Mouse (Mus musculus): ENCODE results near the gene Fah. TPM values are rescaled to one million over a fixed set of nuclear protein-coding genes. Genes with fewer than 3 reads are reported as not detected.

Fah gene
- total RNA-seq (2014; fragmentation: Nextera tagmentation) (not detected in 2 replicates), total RNA-seq (2017) (1.2 TPM in 1 of 2 replicates, not detected in the other)

DNA sequence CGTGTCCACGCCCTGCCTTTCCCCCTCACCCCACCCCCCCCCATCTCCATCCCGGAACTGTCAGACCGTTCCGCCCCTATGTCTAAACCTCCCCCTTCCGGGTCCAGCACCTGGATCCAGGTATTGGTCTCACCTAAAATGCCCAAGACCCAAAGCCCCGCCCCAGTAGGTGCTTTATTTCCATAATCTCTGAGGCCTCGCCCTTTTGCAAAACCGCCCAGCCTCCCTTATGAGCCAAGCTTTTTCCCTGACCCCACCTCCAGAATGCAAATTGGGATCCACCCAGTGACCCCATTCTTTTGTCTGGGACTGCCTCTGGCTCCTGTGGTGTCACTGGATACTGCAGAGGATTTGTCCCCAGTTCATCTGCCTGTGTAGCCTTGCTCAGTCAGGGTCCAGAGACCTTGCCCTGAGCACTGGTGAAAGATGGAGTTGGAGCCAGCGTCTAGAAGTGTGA lies at the start of gene Fah:
Gene Fah, minus strand, starts transcription at position 430 of the 457 bp plus-strand sequence.
- peak; percentile 39 for ATAC-seq (replicated peaks; ENCODE audit: poor library complexity, severe bottlenecking)

DNA sequence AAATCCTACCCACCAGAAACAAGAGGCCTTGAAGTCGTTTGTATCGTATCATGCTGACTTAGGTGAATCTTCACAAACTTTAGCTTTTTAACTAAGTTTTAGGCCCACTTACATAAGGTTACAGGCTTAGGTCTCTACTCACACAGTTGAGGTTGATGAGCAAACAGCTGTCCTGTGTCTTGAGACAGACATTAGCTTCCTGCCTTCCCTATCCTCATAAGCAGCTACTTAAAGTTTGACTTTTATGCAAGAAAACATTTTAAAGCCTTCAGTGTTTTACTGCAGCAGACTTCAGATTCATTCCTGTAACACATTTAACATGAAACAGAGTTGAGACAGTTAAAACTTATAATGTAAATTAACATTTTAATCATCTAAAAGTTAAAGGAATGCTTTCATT lies 46.2 kb upstream of the Fah start:
- ATAC-seq (replicated peaks; ENCODE audit: poor library complexity, severe bottlenecking), result no peak

DNA sequence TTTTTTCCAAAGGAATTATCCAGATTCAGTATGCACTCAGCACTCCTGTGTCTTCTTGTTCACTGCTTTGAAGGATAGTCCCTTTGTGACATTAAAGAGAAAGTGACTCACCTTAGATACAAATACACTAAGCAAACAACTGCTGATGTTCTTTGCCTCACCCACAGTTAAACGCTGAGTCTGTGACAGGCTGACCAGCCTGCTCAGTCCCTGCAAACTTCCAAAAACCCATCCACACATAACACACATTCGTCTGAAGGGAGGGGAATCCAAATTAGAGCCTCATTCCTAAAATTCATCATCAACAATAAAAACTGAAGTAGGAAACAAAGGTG lies 45.4 kb upstream of the Fah start:
- ATAC-seq (replicated peaks; ENCODE audit: poor library complexity, severe bottlenecking), result no peak

DNA sequence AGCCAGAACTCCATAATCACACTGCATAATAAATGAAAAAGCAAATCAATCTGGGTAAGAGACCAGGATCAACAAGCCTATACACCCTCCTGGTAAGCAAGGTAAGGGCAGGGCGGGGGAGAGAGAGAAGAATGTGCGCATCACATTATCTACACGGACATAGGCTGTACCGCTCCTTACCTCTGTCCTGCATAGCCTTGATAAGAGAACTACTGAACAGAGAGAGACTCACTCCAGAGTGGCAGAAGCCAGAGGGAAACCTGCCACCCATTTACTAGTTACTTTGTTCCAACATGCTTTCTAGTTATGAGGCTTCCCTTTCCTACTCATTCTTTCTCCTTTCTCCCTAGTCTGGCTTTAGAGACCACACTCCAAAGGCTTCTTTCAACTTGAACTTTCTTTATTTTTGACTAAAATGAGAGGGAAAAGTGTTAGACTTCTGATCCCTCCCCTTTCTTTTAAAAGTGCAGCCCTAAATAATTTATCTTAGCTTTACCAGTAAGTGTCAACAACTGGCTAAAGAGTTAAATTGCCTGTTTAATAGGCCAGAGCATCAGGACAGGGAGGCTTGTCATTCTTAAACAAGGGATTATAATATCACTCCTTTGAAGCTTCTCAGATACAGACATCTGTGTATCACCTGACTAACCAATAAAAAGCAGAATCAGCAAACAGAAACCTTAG lies 44.9 kb upstream of the Fah start:
- no peak for ATAC-seq (replicated peaks; ENCODE audit: poor library complexity, severe bottlenecking)

DNA sequence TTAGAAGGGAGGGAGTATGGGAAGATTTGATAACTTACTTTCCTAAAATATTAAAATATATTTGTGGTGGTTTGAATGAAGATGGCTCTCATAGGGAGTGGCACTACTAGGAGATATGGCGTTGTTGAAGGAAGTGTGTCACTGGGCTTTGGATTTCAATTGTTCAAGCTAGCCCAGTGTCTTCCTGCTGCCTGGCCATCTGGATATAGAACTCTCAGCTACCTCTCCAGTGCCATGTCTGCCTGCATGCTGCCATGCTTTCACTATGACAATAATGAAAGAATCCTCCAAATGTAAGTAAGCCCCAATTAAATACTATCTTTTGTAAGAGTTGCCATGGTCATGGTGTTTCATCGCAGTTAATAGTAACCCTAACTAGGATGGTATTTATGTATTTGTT lies 42.5 kb upstream of the Fah start:
- ATAC-seq (replicated peaks; ENCODE audit: poor library complexity, severe bottlenecking), result no peak

DNA sequence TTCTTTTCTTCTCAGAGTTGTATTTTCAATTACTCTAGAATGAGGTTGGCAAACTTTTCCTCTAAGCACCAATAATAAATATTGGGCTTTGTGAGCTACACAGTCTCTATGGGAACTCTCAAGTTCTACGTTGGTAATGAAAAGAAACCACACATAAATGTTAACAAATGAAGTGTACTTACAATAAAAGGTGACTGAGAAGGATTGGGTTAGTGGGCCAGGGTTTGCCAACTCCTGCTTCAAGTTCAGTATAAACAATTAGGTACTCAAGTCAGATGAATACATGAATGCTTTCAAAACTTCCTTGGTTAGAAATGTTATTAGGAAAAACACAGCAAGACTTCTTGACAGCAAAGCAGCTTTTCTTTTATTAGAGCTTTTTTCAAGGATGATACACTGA lies 39.7 kb upstream of the Fah start:
- no peak for ATAC-seq (replicated peaks; ENCODE audit: poor library complexity, severe bottlenecking)

DNA sequence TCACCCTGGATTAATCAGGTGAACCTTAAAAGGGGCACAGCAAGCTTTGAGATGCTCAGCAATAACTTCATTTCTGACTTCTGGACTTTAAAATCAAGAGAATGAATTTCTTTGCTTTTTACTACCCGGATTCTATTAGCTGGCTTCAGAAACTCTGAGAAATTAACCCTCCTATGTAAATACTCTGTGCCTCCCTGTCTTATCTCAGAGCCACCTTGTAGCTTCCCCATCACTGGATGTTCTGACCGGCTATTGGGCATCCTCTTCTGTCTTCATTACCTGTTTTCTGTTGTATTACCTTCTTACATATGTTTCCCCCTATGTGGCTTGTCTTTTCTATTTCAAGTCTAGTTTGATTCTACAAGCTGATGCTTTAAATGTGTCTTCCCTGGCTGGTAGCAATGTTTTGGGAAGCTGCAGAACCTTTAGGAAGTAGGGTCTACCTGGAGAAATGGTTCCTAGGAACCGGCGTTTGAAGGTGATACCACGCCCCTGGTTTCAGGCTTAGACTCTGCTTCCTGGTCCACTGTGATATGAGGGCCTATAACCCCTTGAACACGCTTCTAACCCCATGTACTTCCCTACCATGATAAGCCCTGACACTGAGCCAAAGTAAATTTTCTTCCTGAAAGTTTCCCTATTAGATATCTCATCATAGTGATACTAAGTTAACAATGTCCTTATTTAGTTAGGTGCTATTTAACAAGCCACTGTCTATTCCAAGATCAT lies 36.9 kb upstream of the Fah start:
- ATAC-seq (replicated peaks; ENCODE audit: poor library complexity, severe bottlenecking), result no peak

DNA sequence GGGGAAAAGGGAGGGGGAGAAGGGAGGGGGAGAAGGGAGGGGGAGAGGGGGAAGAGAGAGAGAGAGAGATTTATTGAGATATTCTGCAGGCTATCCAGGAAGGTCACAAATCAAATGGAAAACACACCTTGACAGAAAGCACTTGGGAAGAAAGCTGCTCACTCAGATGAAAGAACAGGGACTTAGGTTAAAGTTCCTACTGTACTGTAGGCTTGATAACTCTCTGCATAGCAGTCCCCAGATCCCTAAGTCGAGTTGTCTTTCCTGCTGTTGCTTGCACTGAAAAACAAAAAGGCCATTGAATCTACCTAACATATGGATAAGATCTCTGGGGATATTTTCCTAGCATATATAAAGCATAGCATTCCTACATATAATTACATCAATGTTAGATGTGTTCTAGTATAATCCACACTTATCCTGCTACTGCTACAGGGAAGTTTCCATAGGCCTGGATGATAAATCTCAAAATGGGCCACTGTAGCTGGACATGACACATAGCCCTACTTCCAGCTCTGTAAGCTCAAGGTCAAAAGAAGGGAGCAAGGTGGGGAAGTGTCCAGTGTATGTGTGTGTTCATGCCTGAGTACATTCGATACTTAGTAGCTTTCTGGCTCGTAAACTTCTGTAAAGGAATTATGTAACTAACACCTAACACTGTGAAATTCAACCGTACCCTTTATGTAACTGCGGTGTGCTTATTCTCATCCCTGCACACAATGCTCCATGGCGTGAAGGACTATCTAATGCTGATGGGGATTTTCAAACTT lies 35.8 kb upstream of the Fah start:
- ATAC-seq (replicated peaks; ENCODE audit: poor library complexity, severe bottlenecking), result no peak

DNA sequence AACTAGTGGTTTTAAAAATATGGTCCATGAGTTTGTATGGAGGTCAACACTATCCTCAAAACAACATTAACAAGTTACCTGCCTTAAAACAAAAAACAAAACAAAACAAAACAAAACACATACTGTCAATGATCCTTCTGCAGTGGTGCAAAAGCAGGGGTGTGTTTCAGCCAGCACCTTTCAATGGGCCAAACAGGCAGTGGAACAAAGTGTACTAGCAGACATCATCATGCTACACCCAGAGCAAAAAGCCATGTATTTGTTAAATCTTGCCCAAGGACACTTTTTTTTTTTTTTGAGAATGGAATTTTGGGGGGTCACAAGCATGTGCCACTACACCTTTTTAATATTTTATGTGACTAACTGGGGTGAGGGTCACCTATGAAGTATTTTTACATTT lies 30.4 kb upstream of the Fah start:
- no peak for ATAC-seq (replicated peaks; ENCODE audit: poor library complexity, severe bottlenecking)

DNA sequence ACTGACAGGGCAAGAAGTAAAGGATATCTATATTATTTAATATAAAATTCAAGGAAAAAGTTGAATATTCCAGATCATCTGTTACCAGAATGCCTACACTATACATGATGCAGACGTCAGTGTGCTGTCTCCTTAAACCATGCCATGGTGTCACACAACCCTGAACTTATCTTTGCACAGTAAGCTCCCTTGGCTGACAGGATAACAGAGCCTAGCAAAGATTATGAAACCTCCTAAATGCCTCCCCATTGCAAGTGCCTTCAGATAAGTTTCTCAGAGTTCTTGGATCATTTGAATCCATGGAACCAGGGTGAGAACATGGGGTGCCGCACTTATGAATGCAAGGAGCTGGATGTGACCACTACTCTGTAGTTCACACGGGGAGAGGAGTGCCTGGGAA lies 25.4 kb upstream of the Fah start:
- ATAC-seq (replicated peaks; ENCODE audit: poor library complexity, severe bottlenecking), result no peak

DNA sequence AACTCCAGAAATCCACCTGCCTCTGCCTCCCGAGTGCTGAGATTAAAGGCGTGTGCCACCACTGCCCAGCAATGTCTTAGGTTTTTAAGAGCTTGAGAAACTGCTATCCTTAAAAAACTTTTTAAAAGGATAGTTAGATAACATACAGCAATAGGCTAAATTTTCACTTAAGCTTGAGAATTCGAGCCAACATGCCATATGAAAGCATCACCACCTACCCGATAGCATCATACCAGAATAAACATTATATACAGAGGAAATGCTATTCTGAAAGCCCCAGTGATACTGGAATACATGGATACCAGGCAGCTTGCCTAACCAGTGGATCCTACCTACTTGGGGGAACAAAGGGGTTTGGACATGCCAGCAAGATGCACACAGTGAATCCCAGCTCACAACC lies 17.2 kb upstream of the Fah start:
- no peak for ATAC-seq (replicated peaks; ENCODE audit: poor library complexity, severe bottlenecking)

DNA sequence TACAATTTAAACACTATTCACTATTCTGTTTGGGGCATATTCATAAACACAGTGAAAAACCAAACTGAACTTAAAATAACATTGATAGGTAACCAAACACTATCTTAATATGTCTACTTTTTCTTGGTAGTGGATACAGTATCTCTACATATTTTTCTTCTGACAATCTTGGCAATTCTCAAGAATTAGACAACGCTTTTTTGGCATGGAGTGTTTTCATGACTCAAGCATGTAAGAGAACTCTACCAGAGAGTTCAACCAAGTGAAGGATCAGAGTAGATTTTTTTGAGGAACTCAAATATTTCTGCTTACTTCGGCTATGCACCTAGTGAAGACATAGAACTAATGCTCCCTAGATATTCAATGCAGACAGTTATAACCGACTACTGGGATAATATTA lies 14.4 kb upstream of the Fah start:
- no peak for ATAC-seq (replicated peaks; ENCODE audit: poor library complexity, severe bottlenecking)

DNA sequence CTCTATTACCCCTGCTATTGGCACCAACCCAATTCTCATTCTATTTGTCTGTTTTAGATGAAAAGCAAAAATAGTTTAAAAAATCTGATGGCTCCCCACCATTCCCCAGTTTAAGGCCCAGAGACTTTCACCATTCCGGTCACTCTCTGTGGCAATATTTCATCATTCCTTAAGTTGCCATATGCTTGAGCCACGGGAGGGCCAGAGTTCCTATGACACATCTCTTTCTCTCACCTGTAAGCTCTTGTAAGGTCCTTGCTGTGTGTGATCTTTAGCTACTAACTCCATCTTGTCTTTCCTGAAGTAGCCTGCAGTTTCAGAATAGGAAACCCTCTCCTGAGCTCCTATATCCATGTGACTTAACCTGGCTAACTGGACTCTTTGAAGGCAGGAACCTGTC lies 12.4 kb upstream of the Fah start:
- ATAC-seq (replicated peaks; ENCODE audit: poor library complexity, severe bottlenecking), result no peak

DNA sequence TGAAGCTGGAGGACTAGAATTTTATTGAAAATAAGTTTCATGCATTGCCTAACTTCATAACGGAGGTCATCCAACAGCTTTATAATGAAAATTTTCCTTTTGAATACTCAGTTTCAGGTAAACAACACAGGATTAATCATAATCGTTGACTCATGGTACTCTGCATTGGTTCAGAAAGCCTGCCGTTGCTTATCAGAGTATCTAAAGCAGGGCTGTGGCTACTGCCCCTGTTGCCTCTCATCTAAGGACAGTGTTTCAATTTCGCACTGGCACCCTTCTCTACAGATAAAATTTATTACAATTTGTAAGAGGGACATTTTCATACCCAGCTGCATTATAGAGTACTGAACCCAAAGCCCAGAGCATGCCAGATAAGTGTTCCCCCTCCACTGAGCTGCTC lies 5.9 kb upstream of the Fah start:
- ATAC-seq (replicated peaks; ENCODE audit: poor library complexity, severe bottlenecking), result no peak

DNA sequence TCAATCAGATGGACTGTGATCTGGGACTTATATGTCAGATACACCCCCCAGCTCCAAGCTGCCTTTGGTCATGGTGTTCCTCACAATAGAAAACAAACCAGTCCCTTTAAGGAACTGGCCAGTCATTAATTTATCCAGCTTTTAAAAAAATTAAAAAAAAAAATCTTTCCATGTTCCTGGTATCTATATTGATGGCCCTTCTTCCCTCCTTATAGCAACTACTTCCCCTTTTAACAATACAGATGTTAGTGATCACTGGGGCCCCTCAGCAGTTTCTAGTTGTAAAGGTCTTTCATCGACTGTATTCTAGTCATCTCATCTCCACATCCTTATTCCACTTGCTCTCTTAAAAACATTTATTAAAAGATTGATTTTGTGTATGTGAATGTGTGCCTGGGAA lies 5.1 kb upstream of the Fah start:
- ATAC-seq (replicated peaks; ENCODE audit: poor library complexity, severe bottlenecking), result peak; percentile 58; the same call in 1 of the 2 replicates

DNA sequence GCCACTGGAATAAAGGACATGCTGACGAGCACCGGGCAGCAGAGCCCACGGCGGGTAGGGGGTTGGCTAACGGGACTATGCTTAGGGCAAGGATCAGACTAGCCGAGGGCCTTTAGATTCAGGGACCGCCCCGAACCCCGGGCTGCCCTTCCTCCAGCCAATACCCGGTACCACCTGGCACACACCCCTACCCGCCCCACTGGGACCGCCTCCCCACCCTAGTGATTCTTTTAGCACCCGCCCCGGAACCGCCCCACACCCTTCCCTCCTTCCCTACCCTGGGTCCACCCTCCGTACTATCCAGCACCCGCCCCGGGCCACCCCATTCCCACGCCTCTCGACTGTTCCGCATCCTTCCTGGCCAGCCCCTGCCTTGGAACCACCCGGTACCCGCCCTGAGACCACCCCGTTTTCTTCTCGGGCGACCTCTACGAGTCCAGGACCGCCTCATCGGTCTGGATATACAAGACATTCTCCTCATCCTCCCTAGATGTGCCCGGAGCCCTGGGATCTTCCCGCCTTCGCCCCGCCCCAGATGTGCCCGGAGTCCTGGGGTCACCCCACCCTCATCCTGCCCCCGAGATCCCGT lies 724 bp downstream of the Fah start:
- peak; percentile 88 for ATAC-seq (replicated peaks; ENCODE audit: poor library complexity, severe bottlenecking)

DNA sequence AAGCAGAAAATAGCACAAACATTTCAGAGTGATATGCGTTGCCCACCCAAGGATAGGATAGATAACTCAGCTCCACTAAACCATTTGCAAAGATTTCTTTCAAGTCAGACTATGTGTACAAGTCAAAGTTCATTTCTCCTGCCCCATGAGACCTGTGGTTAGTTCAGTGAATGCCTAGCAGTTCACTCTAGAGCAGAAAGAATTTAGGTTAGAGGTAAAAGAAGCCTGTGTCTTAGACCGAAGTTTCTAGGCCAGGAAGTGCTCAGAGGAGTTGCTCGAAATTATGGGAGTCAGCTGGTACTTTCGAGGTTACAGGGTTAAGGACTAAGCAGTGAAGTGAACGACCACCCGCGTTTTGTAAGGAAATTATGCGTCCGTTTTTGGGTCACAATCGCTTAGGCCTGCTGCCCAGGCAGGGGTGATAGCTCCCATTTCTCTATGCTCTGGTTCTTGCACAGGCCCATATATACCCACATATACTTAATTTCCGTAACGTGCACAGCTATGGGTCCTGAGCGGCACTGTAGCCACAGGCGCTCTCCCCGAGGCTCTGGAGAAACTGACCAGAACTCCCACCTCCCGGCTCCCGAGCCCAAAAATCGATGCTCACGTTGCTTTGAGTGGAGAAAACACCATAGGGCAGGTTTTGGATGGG lies 1.4 kb downstream of the Fah start:
- ATAC-seq (replicated peaks; ENCODE audit: poor library complexity, severe bottlenecking), result 0 out of 2 replicates have a peak, but pooled peaks have one; percentile 2

DNA sequence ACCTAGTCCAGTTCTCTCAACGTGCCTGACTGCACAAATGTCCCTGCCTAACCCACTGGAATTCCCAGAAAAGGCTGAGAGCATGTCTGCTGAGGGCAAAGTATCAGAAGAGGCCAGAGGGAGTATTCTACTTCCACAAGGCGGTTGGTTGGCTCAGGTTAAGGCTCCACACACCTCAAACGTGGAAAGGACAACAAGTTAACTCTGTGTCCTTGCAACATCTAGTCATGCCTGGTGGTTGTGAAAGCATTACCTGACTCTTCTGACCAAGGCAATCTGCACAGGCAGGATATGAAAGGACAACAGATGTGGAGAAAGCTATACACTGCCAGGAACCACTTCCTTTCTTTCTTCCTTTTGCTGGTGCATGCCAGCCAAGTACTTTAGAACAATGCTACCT lies 2.0 kb downstream of the Fah start:
- ATAC-seq (replicated peaks; ENCODE audit: poor library complexity, severe bottlenecking), result peak; percentile 42

DNA sequence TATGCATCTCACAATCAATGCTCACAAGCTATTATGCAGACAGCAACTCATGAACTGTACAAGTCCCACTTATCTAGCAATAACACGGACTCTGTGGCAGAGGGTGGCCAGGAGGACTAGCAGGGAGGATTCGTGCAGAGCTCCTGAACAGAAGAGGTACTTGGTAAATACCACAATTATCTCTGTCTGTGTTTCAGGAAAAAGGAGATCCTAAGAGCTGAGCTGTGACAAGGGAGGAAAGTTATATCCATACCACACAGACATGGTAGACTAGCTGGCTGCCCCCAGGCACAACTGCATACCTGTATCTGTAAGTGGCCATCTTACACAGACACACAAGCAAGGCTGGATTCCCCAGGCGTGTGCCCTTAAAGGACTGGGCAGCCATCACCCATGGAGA lies 5.2 kb downstream of the Fah start:
- ATAC-seq (replicated peaks; ENCODE audit: poor library complexity, severe bottlenecking), result no peak

DNA sequence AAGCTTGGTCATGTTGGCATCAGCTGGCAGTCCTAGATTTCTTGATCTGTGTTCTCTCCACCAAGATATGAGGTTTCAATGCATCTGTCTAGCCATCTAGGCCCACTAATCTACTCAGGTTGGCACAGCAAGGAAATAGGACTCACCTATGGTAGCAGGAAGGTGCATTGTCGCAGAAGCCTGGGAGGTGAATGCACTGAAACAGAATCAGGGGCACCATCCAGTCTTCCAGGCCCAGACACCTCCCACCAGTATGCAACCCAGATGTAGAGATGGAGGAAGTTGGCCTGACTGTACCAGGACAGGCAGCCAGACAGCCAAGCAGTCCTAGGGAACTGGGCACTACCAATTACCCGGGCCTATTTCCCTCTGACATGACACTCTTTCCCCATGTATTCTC lies 5.9 kb downstream of the Fah start:
- ATAC-seq (replicated peaks; ENCODE audit: poor library complexity, severe bottlenecking), result no peak

All from granulocyte monocyte progenitor cell, adult 5-6 weeks (primary cell).